Mouse (Mus musculus) left cerebral cortex, postnatal 10 days (tissue): ENCODE measurements around the gene Rock2. TPM values are rescaled to one million over a fixed set of nuclear protein-coding genes. Genes with fewer than 3 reads are reported as not detected.

Experiments
- DNase-seq, 2 experiments: peaks; one replicate each; pipeline ENCODE4 v3.0.0; 2021 to 2022; ENCODE audit warnings: low spot score in 2 of 2, mixed read lengths in 1 of 2; ENCODE audit errors: extremely low spot score in 1 of 2
- intact Hi-C: fragments of 180-260 bp; cut with DNase I; formaldehyde crosslinking; loops from one replicate; pipeline ENCODE4 v1.15.1; 2025
- total RNA-seq, 2 experiments: library from RNA; stranded (reverse); gene quantifications; 2 replicates each; pipeline ENCODE4 v1.2.3; 2021

Rock2 gene
- 10 to 100 TPM; 67.8 to 71.2 TPM for total RNA-seq

DNA sequence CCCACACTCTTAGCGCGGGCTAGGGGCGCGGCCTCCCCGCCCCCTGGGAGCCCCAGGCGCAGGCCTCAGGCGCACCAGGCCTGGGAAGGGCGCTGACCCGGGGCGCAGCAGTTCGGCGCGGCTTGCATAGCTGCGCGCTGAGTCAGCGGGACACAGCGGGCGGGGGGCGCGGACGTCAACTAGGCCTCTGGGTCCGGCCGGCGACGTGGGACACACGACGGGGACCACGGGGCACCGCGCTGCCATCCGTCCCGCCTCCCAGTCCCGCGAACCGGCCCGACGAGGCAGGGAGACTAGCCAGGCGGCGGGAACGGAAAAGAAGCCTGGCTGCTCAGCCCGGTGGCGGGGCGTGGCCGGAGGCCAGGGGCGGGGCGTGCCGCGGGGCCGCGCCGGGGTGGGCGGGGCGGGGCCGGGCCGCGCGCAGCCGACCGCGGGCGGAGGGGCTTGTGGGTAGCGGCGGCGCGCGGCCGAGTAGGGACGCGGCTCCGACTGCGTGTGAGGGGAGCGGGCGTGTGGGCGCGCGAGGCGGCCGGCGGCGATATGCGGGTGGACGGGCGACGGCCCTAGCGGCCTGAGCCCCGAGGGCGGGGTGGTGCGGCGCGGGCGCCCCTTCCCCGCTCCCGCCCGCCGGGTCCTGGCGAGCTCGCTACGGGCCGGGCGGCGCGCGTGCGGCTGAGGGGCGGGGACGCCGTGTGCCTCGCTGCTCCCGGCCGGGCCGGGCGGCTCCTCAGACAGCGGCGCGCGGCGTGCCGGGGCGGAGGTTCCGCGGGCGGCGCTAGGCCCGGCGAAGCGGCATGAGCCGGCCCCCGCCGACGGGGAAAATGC is at the start of gene Rock2:
Gene Rock2, plus strand, starts transcription at position 500 of the 825 bp plus-strand sequence.
- intact Hi-C loops = loop anchor here (5.0 kb wide), 3 partner anchors 47 to 82 kb away; partner anchors contain the start of gene E2f6
- DNase-seq = peak; percentile 69 to 91

GRCm38 (mm10) chr12:16847204-16847792 is 47.4 kb upstream of the Rock2 start:
- DNase-seq = no peak
- intact Hi-C loops = loop anchor here (5.0 kb wide), 1 partner anchor 50 kb away; no protein-coding TSS in a partner anchor

- intact Hi-C loops = loop anchor here (5.0 kb wide), 1 partner anchor 49 kb away; no protein-coding TSS in a partner anchor
- DNase-seq = no peak
Observed at GRCm38 (mm10) chr12:16848501-16848900, 46.2 kb upstream of the Rock2 start.

GRCm38 (mm10) chr12:16849821-16850220 is 44.9 kb upstream of the Rock2 start:
- intact Hi-C loops = loop anchor here (5.0 kb wide), 1 partner anchor 47 kb away; no protein-coding TSS in a partner anchor
- DNase-seq = no peak

- DNase-seq = peak in 1 of 2 experiments; percentile 56
- intact Hi-C loops = no loop called here
Observed at GRCm38 (mm10) chr12:16850431-16851375, 44.0 kb upstream of the Rock2 start.

- intact Hi-C loops = no loop called here
- peak in 1 of 2 experiments; percentile 77 for DNase-seq
Observed at GRCm38 (mm10) chr12:16853431-16854165, 41.1 kb upstream of the Rock2 start.

GRCm38 (mm10) chr12:16855632-16856305 is 38.9 kb upstream of the Rock2 start:
- intact Hi-C loops = no loop called here
- DNase-seq = peak in 1 of 2 experiments; percentile 73

DNA sequence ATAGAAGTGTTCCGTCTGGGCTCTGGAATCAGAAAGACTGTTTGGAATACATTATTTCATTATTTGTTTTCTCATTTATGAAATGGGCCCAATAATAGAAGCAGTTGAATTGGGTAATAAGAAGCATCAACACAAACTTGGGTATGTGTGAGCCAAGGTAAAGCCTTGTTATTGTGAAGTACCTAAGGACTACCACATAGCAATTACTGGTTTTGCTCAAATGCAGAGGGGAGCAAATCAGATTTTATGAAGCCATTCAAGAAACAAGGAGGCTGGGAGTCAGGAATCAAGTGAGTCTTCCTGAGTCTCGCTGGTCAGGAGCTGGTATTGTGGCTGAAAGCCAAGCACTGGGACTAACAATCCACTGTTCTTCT is 38.4 kb upstream of the Rock2 start:
- DNase-seq = no peak
- intact Hi-C loops = no loop called here

- intact Hi-C loops = no loop called here
Observed at GRCm38 (mm10) chr12:16858081-16858480, 36.6 kb upstream of the Rock2 start.

GRCm38 (mm10) chr12:16859781-16860180 is 34.9 kb upstream of the Rock2 start:
- intact Hi-C loops = no loop called here
- no peak for DNase-seq

More at GRCm38 (mm10) chr12:16858081-16858480, 36.6 kb upstream of the Rock2 start:
- no peak for DNase-seq

DNA sequence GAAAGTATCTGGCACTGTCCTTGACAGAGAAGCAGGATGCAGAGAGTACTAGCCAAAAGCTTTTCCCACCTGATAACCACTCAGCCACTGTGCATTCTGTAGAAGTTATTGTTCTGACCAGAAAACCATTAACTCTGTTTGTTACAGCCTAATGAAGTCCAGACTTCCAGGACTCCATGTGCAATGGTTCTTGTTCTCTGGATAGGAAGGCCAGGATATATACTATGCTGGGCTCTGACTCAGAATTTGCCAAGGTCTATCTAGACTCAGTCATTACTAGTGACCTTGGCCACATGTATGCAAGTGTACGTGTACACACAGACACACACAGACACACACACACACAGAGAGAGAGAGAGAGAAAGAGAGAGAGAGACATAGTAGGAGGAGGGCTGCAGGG is 34.2 kb upstream of the Rock2 start:
- no peak for DNase-seq
- intact Hi-C loops = no loop called here

DNA sequence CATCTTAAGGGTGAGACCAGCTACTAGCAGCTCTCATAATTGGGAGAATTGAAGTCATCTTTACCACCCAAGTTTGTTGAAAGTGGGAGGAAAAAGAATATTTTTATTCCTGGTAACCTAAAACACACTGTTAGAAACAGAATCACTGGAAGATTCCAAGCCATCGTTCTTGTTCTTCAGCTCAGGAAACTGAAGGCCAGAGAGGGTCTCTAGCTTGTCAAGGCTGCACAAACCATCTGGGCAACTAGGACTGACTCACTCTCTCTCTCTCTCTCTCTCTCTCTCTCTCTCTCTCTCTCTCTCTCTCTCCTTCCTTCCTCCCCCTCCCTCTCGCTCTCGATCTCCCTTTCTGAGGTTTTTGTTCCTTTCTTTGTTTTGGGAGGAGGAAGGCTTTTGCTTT is 33.7 kb upstream of the Rock2 start:
- intact Hi-C loops = no loop called here
- DNase-seq = no peak

DNA sequence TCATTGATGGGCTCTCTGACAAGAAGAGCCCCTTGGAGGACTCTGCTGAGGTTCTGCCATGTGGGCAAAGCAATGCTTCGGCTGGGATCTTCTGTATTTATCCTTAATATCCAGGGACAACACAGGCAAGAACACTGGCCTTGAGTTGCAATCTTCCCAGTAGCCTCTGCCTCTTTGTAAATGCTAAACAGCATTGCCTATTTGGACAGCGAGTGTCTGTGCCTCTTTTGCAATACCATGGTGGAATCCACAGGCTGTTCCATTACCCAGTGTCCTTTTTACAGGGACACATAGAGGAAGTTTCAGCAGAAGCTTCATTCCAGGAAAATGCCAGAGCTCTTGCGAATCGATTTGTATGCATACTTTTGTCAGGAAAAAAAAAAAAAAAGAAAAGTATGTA is 30.2 kb upstream of the Rock2 start:
- DNase-seq = no peak
- intact Hi-C loops = no loop called here

DNA sequence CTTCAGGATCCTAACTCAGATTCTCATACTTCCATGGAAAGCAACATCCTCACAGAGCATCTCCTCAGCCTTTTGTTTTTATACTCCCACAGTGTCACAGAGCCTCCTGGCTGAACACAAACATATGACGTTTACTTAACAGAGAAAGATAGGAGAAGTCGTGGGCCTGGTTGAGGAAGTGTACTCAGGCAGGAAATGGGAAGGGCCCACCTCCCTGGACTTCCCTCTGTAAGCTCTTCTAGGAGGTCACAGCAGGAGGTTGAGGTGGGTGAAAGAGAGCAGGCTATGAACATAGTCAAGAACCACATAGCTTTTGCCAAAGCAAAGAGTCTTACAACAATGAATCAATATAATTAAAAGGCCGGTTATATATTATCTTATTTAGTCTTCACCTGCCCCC is 28.8 kb upstream of the Rock2 start:
- DNase-seq = peak in 1 of 2 experiments; percentile 39
- intact Hi-C loops = no loop called here

GRCm38 (mm10) chr12:16866460-16866859 is 28.2 kb upstream of the Rock2 start:
- intact Hi-C loops = no loop called here
- no peak for DNase-seq

GRCm38 (mm10) chr12:16867306-16867705 is 27.4 kb upstream of the Rock2 start:
- intact Hi-C loops = no loop called here
- no peak for DNase-seq

DNA sequence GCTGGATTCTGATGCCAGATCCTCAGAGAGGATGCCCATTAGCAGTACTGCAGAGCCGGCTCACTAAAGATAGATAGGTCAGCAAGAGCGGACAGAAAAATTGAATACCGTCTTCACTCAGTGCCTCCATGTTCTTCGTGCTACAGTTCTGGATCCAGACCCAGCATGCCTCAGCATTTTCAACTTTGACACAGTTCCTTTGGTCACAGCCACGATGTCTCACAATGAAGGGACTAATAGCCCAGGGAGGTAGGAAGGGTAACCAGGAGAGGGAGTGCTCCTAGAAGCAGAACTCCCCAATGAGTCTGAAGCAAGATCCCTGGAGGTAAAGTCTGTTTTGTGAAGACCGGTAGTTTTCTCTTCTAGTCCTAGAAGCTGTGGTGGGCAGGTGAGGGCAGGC is 26.1 kb upstream of the Rock2 start:
- DNase-seq = no peak
- intact Hi-C loops = no loop called here
